Mouse (Mus musculus) olfactory bulb, adult 2 months (tissue): Measurements from ENCODE around the gene Prkra.

Experiments used
- CTCF ChIP-seq: fragments of 200-500 bp; IDR thresholded peaks from 2 replicates; pipeline ENCODE4 v1.5.1; 2012; ENCODE audit warnings: low read depth, mild to moderate bottlenecking, low read length, moderate library complexity; ENCODE audit not compliant: insufficient read depth
- POLR2A ChIP-seq: fragments of 200-500 bp; IDR thresholded peaks from 2 replicates; pipeline ENCODE4 v1.6.1; 2012; ENCODE audit warnings: mild to moderate bottlenecking, low read depth, low read length, moderate library complexity; ENCODE audit not compliant: insufficient read depth

- TF ChIP-seq POLR2A, result no peak
- TF ChIP-seq CTCF, result no peak
Observed at GRCm38 (mm10) chr2:76675451-76675850, 27.6 kb upstream of the Prkra start.
